ENCODE assay signal across 22 mouse cellular contexts in genomic region chr15:81939774-81940173, GRCm38 (mm10). TPM values are rescaled to one million over a fixed set of nuclear protein-coding genes. Genes with fewer than 3 reads are reported as not detected.
DNase-seq lines count a peak whose midpoint lies in the region; ATAC-seq and TF ChIP-seq lines count a peak whose summit lies in the region.
"Had no signal": no experiment of that assay in that cellular context is flagged by ENCODE, and none has a peak within 500 bp of the region (broad histone marks: within the 10 kb centered on the region; RNA-seq: fewer than 3 reads in every experiment).

No protein-coding gene starts in this region.

- peak; percentile 62 for ATAC-seq in liver, embryonic 12.5 days
- ATAC-seq in liver, embryonic 16.5 days (ENCODE audit: low read depth) = peak; percentile 63
- ATAC-seq in hindbrain, embryonic 16.5 days = no peak
- ATAC-seq: forebrain, embryonic 13.5 days had no signal

- TF ChIP-seq POLR2A in heart, adult 2 months (IDR thresholded peaks at IDR 0.05; ENCODE audit: insufficient read depth, low read depth, low read length) = no peak
- no peak for TF ChIP-seq POLR2A in olfactory bulb, adult 2 months (IDR thresholded peaks at IDR 0.05; ENCODE audit: insufficient read depth, low read depth, low read length)

- H3K79me2 ChIP-seq in heart, adult 2 months (replicated peaks; ENCODE audit: control insufficient read depth, insufficient read depth, low read length) = no peaks in the 10 kb centered on the region

- no peak for TF ChIP-seq CTCF in heart, adult 2 months (IDR thresholded peaks at IDR 0.05)
- no peak for TF ChIP-seq CTCF in olfactory bulb, adult 2 months (IDR thresholded peaks at IDR 0.05; ENCODE audit: insufficient read depth, low read depth, low read length)

- DNase-seq in heart, adult 2 months = no peak
- DNase-seq in heart, postnatal 4 days = no peak
- DNase-seq in liver = no peak
- DNase-seq in lung, postnatal 10 days = no peak
- DNase-seq: cerebellum, adult 11-12 months; cerebellum, adult 9-10 months; cerebellum, postnatal 36 days; gastrocnemius, postnatal 10 days; heart, postnatal 10 days had no signal

- no peaks in the 10 kb centered on the region for H3K9me3 ChIP-seq in liver, embryonic 12.5 days (replicated peaks)
- no peaks in the 10 kb centered on the region for H3K9me3 ChIP-seq in liver, embryonic 16.5 days (replicated peaks; ENCODE audit: control insufficient read depth, low read length)
- no peaks in the 10 kb centered on the region for H3K9me3 ChIP-seq in hindbrain, embryonic 16.5 days (ENCODE audit: control insufficient read depth, low read length)
- H3K9me3 ChIP-seq: embryonic facial prominence, embryonic 10.5 days; forebrain, embryonic 13.5 days; hindbrain, embryonic 13.5 days had no signal

- H3K27ac ChIP-seq in heart, adult 2 months = peak overlapping the region; percentile 33; the same call in 1 of the 2 replicates
- no peak overlapping the region; the same call in 1 of the 2 replicates for H3K27ac ChIP-seq in liver, embryonic 12.5 days
- no peak overlapping the region for H3K27ac ChIP-seq in liver, embryonic 16.5 days (ENCODE audit: low read length)
- H3K27ac ChIP-seq in olfactory bulb, adult 2 months (ENCODE audit: insufficient read depth, low read depth, low read length) = peak overlapping the region; percentile 97
- H3K27ac ChIP-seq in hindbrain, embryonic 16.5 days (ENCODE audit: low read depth, low read length) = no peak overlapping the region
- H3K27ac ChIP-seq: embryonic facial prominence, embryonic 10.5 days; forebrain, embryonic 13.5 days; hindbrain, embryonic 13.5 days had no signal

- H3K4me3 ChIP-seq in heart, adult 2 months = no peak overlapping the region
- no peak overlapping the region for H3K4me3 ChIP-seq in liver, embryonic 12.5 days
- H3K4me3 ChIP-seq in liver, embryonic 16.5 days (ENCODE audit: low read depth, low read length) = no peak overlapping the region
- peak overlapping the region; percentile 46 for H3K4me3 ChIP-seq in olfactory bulb, adult 2 months (ENCODE audit: insufficient read depth, low read depth, low read length)
- H3K4me3 ChIP-seq in hindbrain, embryonic 16.5 days (ENCODE audit: low read length) = no peak overlapping the region
- H3K4me3 ChIP-seq: embryonic facial prominence, embryonic 10.5 days; forebrain, embryonic 13.5 days; hindbrain, embryonic 13.5 days had no signal

- H3K36me3 ChIP-seq in heart, adult 2 months (ENCODE audit: control insufficient read depth, insufficient read depth, low read length) = no peaks in the 10 kb centered on the region
- no peaks in the 10 kb centered on the region for H3K36me3 ChIP-seq in liver, embryonic 12.5 days
- H3K36me3 ChIP-seq in liver, embryonic 16.5 days (ENCODE audit: control insufficient read depth, insufficient read depth) = no peaks in the 10 kb centered on the region
- no peaks in the 10 kb centered on the region for H3K36me3 ChIP-seq in hindbrain, embryonic 16.5 days (ENCODE audit: control insufficient read depth, insufficient read depth, low read length)
- H3K36me3 ChIP-seq: embryonic facial prominence, embryonic 10.5 days had no signal

- no peak overlapping the region for H3K9ac ChIP-seq in heart, adult 2 months (ENCODE audit: low read depth, low read length)
- peak overlapping the region; percentile 17; the same call in 1 of the 2 replicates for H3K9ac ChIP-seq in liver, embryonic 12.5 days
- H3K9ac ChIP-seq in liver, embryonic 16.5 days (ENCODE audit: low read depth, low read length) = no peak overlapping the region
- no peak overlapping the region for H3K9ac ChIP-seq in hindbrain, embryonic 16.5 days (ENCODE audit: low read depth, low read length)
- H3K9ac ChIP-seq: forebrain, embryonic 13.5 days had no signal

- WGBS in heart, adult 2 months = 78% methylated on average over 4 of the region's 4 CpGs
- WGBS in liver, embryonic 12.5 days (ENCODE audit: insufficient replicate concordance) = 47% methylated on average over 4 of the region's 4 CpGs
- WGBS in liver, embryonic 16.5 days (ENCODE audit: insufficient replicate concordance) = 38% methylated on average over 4 of the region's 4 CpGs
- WGBS in olfactory bulb, adult 2 months = 82% methylated on average over 4 of the region's 4 CpGs
- WGBS in hindbrain, embryonic 16.5 days = 87% methylated on average over 4 of the region's 4 CpGs

- peaks cover 6% of the 10 kb centered on the region for H3K4me1 ChIP-seq in heart, adult 2 months (ENCODE audit: control insufficient read depth, insufficient read depth, low read length)
- peaks cover 52% of the 10 kb centered on the region for H3K4me1 ChIP-seq in liver, embryonic 12.5 days
- H3K4me1 ChIP-seq in liver, embryonic 16.5 days (ENCODE audit: control insufficient read depth, low read depth, low read length) = peaks cover 5% of the 10 kb centered on the region
- peaks cover 44% of the 10 kb centered on the region for H3K4me1 ChIP-seq in olfactory bulb, adult 2 months (ENCODE audit: control insufficient read depth, insufficient read depth, low read length)
- peaks cover 30% of the 10 kb centered on the region for H3K4me1 ChIP-seq in hindbrain, embryonic 16.5 days (ENCODE audit: control insufficient read depth, insufficient read depth, low read depth, low read length)

- TF ChIP-seq EP300 in heart, adult 2 months (IDR thresholded peaks at IDR 0.05; ENCODE audit: insufficient read depth, low read depth, low read length) = no peak

- intact Hi-C loops in heart, adult 2 months (cut with DNase I) = no loop called here

- no peak overlapping the region for H3K4me2 ChIP-seq in liver, embryonic 12.5 days
- H3K4me2 ChIP-seq in liver, embryonic 16.5 days (ENCODE audit: low read depth, low read length) = no peak overlapping the region
- no peak overlapping the region; the same call in 1 of the 2 replicates for H3K4me2 ChIP-seq in hindbrain, embryonic 16.5 days (ENCODE audit: low read length)
- H3K4me2 ChIP-seq: forebrain, embryonic 13.5 days had no signal

- H3K27me3 ChIP-seq in heart, adult 2 months (ENCODE audit: control insufficient read depth, insufficient read depth, low read length) = no peaks in the 10 kb centered on the region
- H3K27me3 ChIP-seq in liver, embryonic 12.5 days (replicated peaks) = peaks cover 35% of the 10 kb centered on the region
- peaks cover 19% of the 10 kb centered on the region for H3K27me3 ChIP-seq in liver, embryonic 16.5 days (ENCODE audit: control insufficient read depth, insufficient read depth, low read depth, low read length)
- H3K27me3 ChIP-seq in hindbrain, embryonic 16.5 days (replicated peaks; ENCODE audit: control insufficient read depth, insufficient read depth, low read length) = no peaks in the 10 kb centered on the region
- H3K27me3 ChIP-seq: forebrain, embryonic 13.5 days; hindbrain, embryonic 13.5 days had no signal

RNA-seq across cellular contexts. Expression of gene Csdc2, which starts 3.2 kb away (rescaled TPM):
- total RNA-seq in heart, adult 2 months (2021) = 10 to 100 TPM; 66.1 to 92.7 TPM
- 85.7 and 111 TPM in 2 replicates for polyA plus RNA-seq in heart, adult 2 months (2012; rRNA removed)
- 1 to 10 TPM; 6.3 to 8.8 TPM for total RNA-seq in heart, postnatal 4 days (2021)
- polyA plus RNA-seq in liver, embryonic 12.5 days (2016; fragmentation: Nextera tagmentation; extraction: Ambion mirVana) = 1.8 and 2.5 TPM in 2 replicates
- 0.83 and 1.3 TPM in 2 replicates for polyA plus RNA-seq in liver, embryonic 16.5 days (2015; fragmentation: Nextera tagmentation; extraction: Ambion mirVana)
- polyA plus RNA-seq in olfactory bulb, adult 2 months (2012; ENCODE audit: insufficient read depth, insufficient read length, low replicate concordance, missing spikeins) = not detected in 2 replicates
- 287 and 292 TPM in 2 replicates for polyA plus RNA-seq in hindbrain, embryonic 16.5 days (2015; fragmentation: Nextera tagmentation; extraction: Ambion mirVana)
- total RNA-seq: hematopoietic stem cell, adult 5-6 weeks had no signal

RNA-seq across cellular contexts. Expression of gene Polr3h, which starts 13.7 kb away (rescaled TPM):
- total RNA-seq in heart, adult 2 months (2021) = 1 to 10 TPM; 5.9 to 8.1 TPM
- 7.2 and 10.2 TPM in 2 replicates for polyA plus RNA-seq in heart, adult 2 months (2012; rRNA removed)
- 1 to 10 TPM; 7.9 to 9.1 TPM for total RNA-seq in heart, postnatal 4 days (2021)
- 87.2 and 96.3 TPM in 2 replicates for polyA plus RNA-seq in liver, embryonic 12.5 days (2016; fragmentation: Nextera tagmentation; extraction: Ambion mirVana)
- polyA plus RNA-seq in liver, embryonic 16.5 days (2015; fragmentation: Nextera tagmentation; extraction: Ambion mirVana) = 53.2 and 55.3 TPM in 2 replicates
- polyA plus RNA-seq in olfactory bulb, adult 2 months (2012; ENCODE audit: insufficient read depth, insufficient read length, low replicate concordance, missing spikeins) = not detected in 2 replicates
- polyA plus RNA-seq in hindbrain, embryonic 16.5 days (2015; fragmentation: Nextera tagmentation; extraction: Ambion mirVana) = 88.2 and 105 TPM in 2 replicates

RNA-seq across cellular contexts. Expression of gene Pmm1, which starts 21.0 kb away (rescaled TPM):
- 10 to 100 TPM; 22.0 to 26.7 TPM for total RNA-seq in heart, adult 2 months (2021)
- polyA plus RNA-seq in heart, adult 2 months (2012; rRNA removed) = 27.7 and 34.4 TPM in 2 replicates
- total RNA-seq in heart, postnatal 4 days (2021) = 10 to 100 TPM; 21.1 to 22.2 TPM
- 24.6 and 28.0 TPM in 2 replicates for polyA plus RNA-seq in liver, embryonic 12.5 days (2016; fragmentation: Nextera tagmentation; extraction: Ambion mirVana)
- polyA plus RNA-seq in liver, embryonic 16.5 days (2015; fragmentation: Nextera tagmentation; extraction: Ambion mirVana) = 13.6 and 14.9 TPM in 2 replicates
- polyA plus RNA-seq in olfactory bulb, adult 2 months (2012; ENCODE audit: insufficient read depth, insufficient read length, low replicate concordance, missing spikeins) = not detected in 2 replicates
- 122 and 142 TPM in 2 replicates for polyA plus RNA-seq in hindbrain, embryonic 16.5 days (2015; fragmentation: Nextera tagmentation; extraction: Ambion mirVana)

RNA-seq across cellular contexts. Expression of gene 1700029P11Rik, which starts 40.6 kb away (rescaled TPM):
- not detected for total RNA-seq in heart, adult 2 months (2021)
- not detected in 2 replicates for polyA plus RNA-seq in heart, adult 2 months (2012; rRNA removed)
- not detected for total RNA-seq in heart, postnatal 4 days (2021)
- not detected in 2 replicates for polyA plus RNA-seq in liver, embryonic 12.5 days (2016; fragmentation: Nextera tagmentation; extraction: Ambion mirVana)
- not detected in 2 replicates for polyA plus RNA-seq in liver, embryonic 16.5 days (2015; fragmentation: Nextera tagmentation; extraction: Ambion mirVana)
- not detected in 2 replicates for polyA plus RNA-seq in olfactory bulb, adult 2 months (2012; ENCODE audit: insufficient read depth, insufficient read length, low replicate concordance, missing spikeins)
- not detected in 2 replicates for polyA plus RNA-seq in hindbrain, embryonic 16.5 days (2015; fragmentation: Nextera tagmentation; extraction: Ambion mirVana)
- total RNA-seq: adrenal gland, adult 8-10 months; adrenal gland, postnatal 4 days; gastrocnemius, postnatal 10 days; heart, postnatal 10 days; hematopoietic stem cell, adult 5-6 weeks had no signal
- polyA plus RNA-seq: brain, embryonic 14.5 days; embryonic facial prominence, embryonic 10.5 days; embryonic facial prominence, embryonic 14.5 days; forebrain, embryonic 13.5 days; heart, embryonic 14.5 days; hindbrain, embryonic 13.5 days had no signal

RNA-seq across cellular contexts. Expression of gene Xrcc6, which starts 47.9 kb away (rescaled TPM):
- total RNA-seq in heart, adult 2 months (2021) = 10 to 100 TPM; 18.9 to 24.3 TPM
- 18.6 and 20.3 TPM in 2 replicates for polyA plus RNA-seq in heart, adult 2 months (2012; rRNA removed)
- total RNA-seq in heart, postnatal 4 days (2021) = 10 to 100 TPM; 26.6 to 27.4 TPM
- polyA plus RNA-seq in liver, embryonic 12.5 days (2016; fragmentation: Nextera tagmentation; extraction: Ambion mirVana) = 94.9 and 98.7 TPM in 2 replicates
- polyA plus RNA-seq in liver, embryonic 16.5 days (2015; fragmentation: Nextera tagmentation; extraction: Ambion mirVana) = 48.4 and 52.7 TPM in 2 replicates
- polyA plus RNA-seq in olfactory bulb, adult 2 months (2012; ENCODE audit: insufficient read depth, insufficient read length, low replicate concordance, missing spikeins) = 1,163 TPM in 1 of 2 replicates, not detected in the other
- polyA plus RNA-seq in hindbrain, embryonic 16.5 days (2015; fragmentation: Nextera tagmentation; extraction: Ambion mirVana) = 44.4 and 48.9 TPM in 2 replicates

Comparison
In these comparisons a context has a peak if more than half of its experiments do, and no peak if none do; other contexts are left out.
1. H3K27ac ChIP-seq: peak in heart, adult 2 months (single experiment) and olfactory bulb, adult 2 months (single experiment); none in liver, embryonic 12.5 days (single experiment), liver, embryonic 16.5 days (single experiment) and hindbrain, embryonic 16.5 days (single experiment).